In genomic region chr1:134824896-134825295, GRCm38 (mm10) we compare ENCODE assay signal across 25 mouse cellular contexts.
DNase-seq lines count a peak whose midpoint lies in the region; ATAC-seq and TF ChIP-seq lines count a peak whose summit lies in the region.
"Had no signal": no experiment of that assay in that cellular context is flagged by ENCODE, and none has a peak within 500 bp of the region (broad histone marks: within the 10 kb centered on the region; RNA-seq: fewer than 3 reads in every experiment).

No protein-coding gene starts in this region.

- TF ChIP-seq EP300 in heart, postnatal 0 days (IDR thresholded peaks at IDR 0.05; ENCODE audit: low read depth), result no peak

- ATAC-seq in heart, postnatal 0 days (ENCODE audit: insufficient read depth, low read depth), result no peak
- ATAC-seq in intestine, embryonic 14.5 days (replicated peaks; ENCODE audit: low FRiP score, low TSS enrichment, low read depth), result no peak
- ATAC-seq in inflammation-experienced regulatory T-cells, adult 6 months, result no peak
- ATAC-seq: hindbrain, postnatal 0 days; liver, embryonic 12.5 days had no signal

- no peaks in the 10 kb centered on the region for H3K9me3 ChIP-seq in heart, postnatal 0 days (replicated peaks; ENCODE audit: control insufficient read depth, low read length)
- H3K9me3 ChIP-seq in intestine, embryonic 14.5 days (ENCODE audit: control insufficient read depth, low read length), result no peaks in the 10 kb centered on the region
- H3K9me3 ChIP-seq: forebrain, embryonic 12.5 days; hindbrain, embryonic 10.5 days; limb, embryonic 12.5 days; liver, embryonic 12.5 days; lung, embryonic 15.5 days; midbrain, embryonic 12.5 days; neural tube, embryonic 12.5 days had no signal

- H3K36me3 ChIP-seq in heart, postnatal 0 days (replicated peaks; ENCODE audit: control insufficient read depth, insufficient read depth, low read length), result 0 out of 2 replicates have a peak, but pooled peaks cover 6% of the 10 kb centered on the region
- H3K36me3 ChIP-seq in intestine, embryonic 14.5 days (ENCODE audit: control insufficient read depth, insufficient read depth, low read length), result no peaks in the 10 kb centered on the region
- peaks cover 4% of the 10 kb centered on the region; the same call in 1 of the 2 replicates for H3K36me3 ChIP-seq in small intestine, adult 2 months (ENCODE audit: control insufficient read depth, insufficient read depth, low read length)
- H3K36me3 ChIP-seq: forebrain, embryonic 12.5 days; hindbrain, embryonic 10.5 days; limb, embryonic 12.5 days; lung, embryonic 15.5 days; midbrain, embryonic 12.5 days; neural tube, embryonic 12.5 days had no signal

- H3K4me1 ChIP-seq in heart, postnatal 0 days (ENCODE audit: control insufficient read depth, insufficient read depth), result peaks cover 10% of the 10 kb centered on the region
- peaks cover 16% of the 10 kb centered on the region; the same call in 1 of the 2 replicates for H3K4me1 ChIP-seq in intestine, embryonic 14.5 days (replicated peaks; ENCODE audit: control insufficient read depth, insufficient read depth, low read length)
- H3K4me1 ChIP-seq in small intestine, adult 2 months (ENCODE audit: control insufficient read depth, insufficient read depth, insufficient read length, low read length), result no peaks in the 10 kb centered on the region
- H3K4me1 ChIP-seq: midbrain, embryonic 12.5 days; neural tube, embryonic 12.5 days had no signal

- H3K9ac ChIP-seq in heart, postnatal 0 days (replicated peaks; ENCODE audit: low read depth, low read length), result no peak overlapping the region
- H3K9ac ChIP-seq in intestine, embryonic 14.5 days (ENCODE audit: low read length), result no peak overlapping the region
- H3K9ac ChIP-seq: forebrain, embryonic 12.5 days; limb, embryonic 12.5 days; liver, embryonic 12.5 days; lung, embryonic 15.5 days; midbrain, embryonic 12.5 days; neural tube, embryonic 12.5 days had no signal

- H3K4me2 ChIP-seq in heart, postnatal 0 days (ENCODE audit: low read depth, low read length), result no peak overlapping the region
- H3K4me2 ChIP-seq in intestine, embryonic 14.5 days (ENCODE audit: low read length), result no peak overlapping the region
- H3K4me2 ChIP-seq: forebrain, embryonic 12.5 days; limb, embryonic 12.5 days; liver, embryonic 12.5 days; lung, embryonic 15.5 days; midbrain, embryonic 12.5 days; neural tube, embryonic 12.5 days had no signal

- no peak overlapping the region for H3K4me3 ChIP-seq in heart, postnatal 0 days (ENCODE audit: low read depth, low read length)
- no peak overlapping the region for H3K4me3 ChIP-seq in intestine, embryonic 14.5 days (ENCODE audit: low read depth, low read length)
- H3K4me3 ChIP-seq in small intestine, adult 2 months (ENCODE audit: low read depth, low read length), result no peak overlapping the region
- H3K4me3 ChIP-seq: forebrain, embryonic 12.5 days; hindbrain, embryonic 10.5 days; limb, embryonic 12.5 days; liver, embryonic 12.5 days; lung, embryonic 15.5 days; midbrain, embryonic 12.5 days; neural tube, embryonic 12.5 days had no signal

- DNase-seq in heart, adult 11 months, result peak; percentile 74
- no peak for DNase-seq in heart, adult 9 months (ENCODE audit: low spot score in 2 of 2)
- DNase-seq in heart, postnatal 0 days (ENCODE audit: low spot score), result no peak
- DNase-seq in heart, postnatal 4 days, result no peak
- DNase-seq in intestine, embryonic 14.5 days (ENCODE audit: low spot score), result no peak
- no peak for DNase-seq in cerebellum, adult 9-10 months
- DNase-seq: adrenal gland, postnatal 25 days; B cell, adult 2 months; cerebellum, adult 11 months; cerebellum, postnatal 25 days; embryo, embryonic 11 days; gastrocnemius, postnatal 36 days; kidney, adult 9 months; kidney, postnatal 4 days; thymus, postnatal 25 days had no signal

- H3K27me3 ChIP-seq in heart, postnatal 0 days (ENCODE audit: control insufficient read depth, insufficient read depth, low read length), result no peaks in the 10 kb centered on the region
- H3K27me3 ChIP-seq in intestine, embryonic 14.5 days (replicated peaks; ENCODE audit: control insufficient read depth, insufficient read depth, low read length), result no peaks in the 10 kb centered on the region
- H3K27me3 ChIP-seq in small intestine, adult 2 months (ENCODE audit: control insufficient read depth, insufficient read depth, low read length), result no peaks in the 10 kb centered on the region
- H3K27me3 ChIP-seq: forebrain, embryonic 12.5 days; limb, embryonic 12.5 days; liver, embryonic 12.5 days; lung, embryonic 15.5 days; midbrain, embryonic 12.5 days; neural tube, embryonic 12.5 days had no signal

- peak overlapping the region; percentile 36 for H3K27ac ChIP-seq in heart, postnatal 0 days (ENCODE audit: low read depth)
- H3K27ac ChIP-seq in intestine, embryonic 14.5 days (ENCODE audit: low read depth), result peak overlapping the region; percentile 84
- H3K27ac ChIP-seq in small intestine, adult 2 months (ENCODE audit: insufficient read depth, low read depth, low read length), result peak overlapping the region; percentile 55
- H3K27ac ChIP-seq: forebrain, embryonic 12.5 days; hindbrain, embryonic 10.5 days; hindbrain, postnatal 0 days; liver, embryonic 12.5 days; midbrain, embryonic 12.5 days; neural tube, embryonic 12.5 days had no signal

- TF ChIP-seq POLR2A in small intestine, adult 2 months (IDR thresholded peaks at IDR 0.05; ENCODE audit: low read depth, low read length), result no peak

- TF ChIP-seq CTCF in heart, postnatal 0 days (IDR thresholded peaks at IDR 0.05; ENCODE audit: low read depth), result no peak
- no peak for TF ChIP-seq CTCF in small intestine, adult 2 months (IDR thresholded peaks at IDR 0.05; ENCODE audit: extremely low read depth, insufficient read length, insufficient replicate concordance, low read depth, low read length)

- WGBS in heart, postnatal 0 days, result 49% methylated on average over 6 of the region's 6 CpGs
- 50% methylated on average over 6 of the region's 6 CpGs for WGBS in intestine, embryonic 14.5 days
- WGBS in small intestine, adult 2 months, result 82% methylated on average over 6 of the region's 6 CpGs
